Mouse (Mus musculus) stomach, embryonic 16.5 days (tissue): Measurements from ENCODE around the gene Frs2. TPM values are rescaled to one million over a fixed set of nuclear protein-coding genes. Genes with fewer than 3 reads are reported as not detected.
"Not testable (repeated sequence)": the region's sequence is repeated elsewhere in the genome, so short reads cannot be mapped to it uniquely, and the experiment has no call there.

Experiments used
- ATAC-seq: fragments of 200-750 bp; cut with Nextera tagmentation; 2 replicates; pipeline ENCODE4 v1.8.0; 2017; ENCODE audit warnings: moderate number of reproducible peaks, moderate TSS enrichment; ENCODE audit not compliant: insufficient read depth, low FRiP score
- H3K27ac ChIP-seq: fragments of 300-500 bp; sonication (generic); 2 replicates; pipeline ENCODE4 v1.5.1; 2014; ENCODE audit warnings: low read length
- H3K27me3 ChIP-seq: fragments of 300-500 bp; sonication (generic); 2 replicates; pipeline ENCODE4 v1.6.1; 2014; ENCODE audit warnings: low read length, control low read depth, mixed read lengths; ENCODE audit not compliant: control insufficient read depth, insufficient read depth
- H3K36me3 ChIP-seq: fragments of 300-500 bp; sonication (generic); 2 replicates; pipeline ENCODE4 v1.6.1; 2014; ENCODE audit warnings: low read length; ENCODE audit not compliant: control insufficient read depth, insufficient read depth
- H3K4me1 ChIP-seq: fragments of 300-500 bp; sonication (generic); 2 replicates; pipeline ENCODE4 v1.6.1; 2014; ENCODE audit warnings: low read length, control low read depth, mixed read lengths; ENCODE audit not compliant: control insufficient read depth, insufficient read depth
- H3K4me2 ChIP-seq: fragments of 300-500 bp; sonication (generic); 2 replicates; pipeline ENCODE4 v1.6.1; 2014; ENCODE audit warnings: low read depth, low read length, mixed read lengths
- H3K4me3 ChIP-seq: fragments of 300-500 bp; sonication (generic); replicated peaks from 2 replicates; pipeline ENCODE4 v1.5.1; 2014; ENCODE audit warnings: mild to moderate bottlenecking, low read length
- H3K9ac ChIP-seq: fragments of 300-500 bp; sonication (generic); 2 replicates; pipeline ENCODE4 v1.6.1; 2014; ENCODE audit warnings: low read length
- H3K9me3 ChIP-seq: fragments of 300-500 bp; sonication (generic); replicated peaks from 2 replicates; pipeline ENCODE4 v1.6.1; 2016; ENCODE audit warnings: low read length, control low read depth; ENCODE audit not compliant: control insufficient read depth
- WGBS: fragments of 180-500 bp; shearing (Covaris S2); extraction: QIAGEN DNeasy Blood & Tissue Kit; methylation state at CpG from one replicate; pipeline ENCODE4 v1.1.7; 2014; 5-methylcytosine and 5-hydroxymethylcytosine counted together
- polyA plus RNA-seq: library from polyadenylated mRNA; unstranded; fragments of >200 nt; fragmentation: Nextera tagmentation; extraction: Ambion mirVana; gene quantifications from 2 replicates; pipeline ENCODE4 v1.2.1, GENCODE M21; 2015

The Frs2 gene
- polyA plus RNA-seq, 1 experiment from 2014 or later = 18.7 TPM

DNA sequence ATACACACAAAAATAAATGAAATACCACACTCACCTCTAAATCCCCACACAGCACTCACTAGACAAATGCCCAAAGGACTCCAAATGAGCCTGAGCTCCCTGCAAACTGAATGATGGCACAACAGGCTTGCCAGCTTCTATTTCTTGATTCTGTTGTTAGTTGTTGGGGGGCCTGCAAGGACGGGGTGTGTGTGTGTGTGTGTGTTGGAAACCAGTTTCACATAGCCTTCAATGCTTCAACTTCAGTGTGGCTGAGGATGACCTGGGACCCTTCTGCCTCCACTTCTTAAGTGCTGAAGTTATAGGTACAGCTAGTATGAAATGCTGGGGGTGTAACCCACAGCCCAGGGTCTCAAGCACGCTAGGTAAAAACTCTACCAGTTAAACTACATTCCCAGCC is 5.0 kb downstream of the Frs2 start:
- peaks cover 33% of the 10 kb centered on the region for H3K4me1 ChIP-seq
- 87% methylated on average over 2 of the region's 2 CpGs for WGBS
- H3K9me3 ChIP-seq = no peaks in the 10 kb centered on the region
- ATAC-seq = no peak
- H3K27ac ChIP-seq = no peak overlapping the region
- no peaks in the 10 kb centered on the region for H3K27me3 ChIP-seq
- no peaks in the 10 kb centered on the region for H3K36me3 ChIP-seq
- no peak overlapping the region for H3K9ac ChIP-seq
- no peak overlapping the region for H3K4me2 ChIP-seq
- H3K4me3 ChIP-seq = no peak overlapping the region

DNA sequence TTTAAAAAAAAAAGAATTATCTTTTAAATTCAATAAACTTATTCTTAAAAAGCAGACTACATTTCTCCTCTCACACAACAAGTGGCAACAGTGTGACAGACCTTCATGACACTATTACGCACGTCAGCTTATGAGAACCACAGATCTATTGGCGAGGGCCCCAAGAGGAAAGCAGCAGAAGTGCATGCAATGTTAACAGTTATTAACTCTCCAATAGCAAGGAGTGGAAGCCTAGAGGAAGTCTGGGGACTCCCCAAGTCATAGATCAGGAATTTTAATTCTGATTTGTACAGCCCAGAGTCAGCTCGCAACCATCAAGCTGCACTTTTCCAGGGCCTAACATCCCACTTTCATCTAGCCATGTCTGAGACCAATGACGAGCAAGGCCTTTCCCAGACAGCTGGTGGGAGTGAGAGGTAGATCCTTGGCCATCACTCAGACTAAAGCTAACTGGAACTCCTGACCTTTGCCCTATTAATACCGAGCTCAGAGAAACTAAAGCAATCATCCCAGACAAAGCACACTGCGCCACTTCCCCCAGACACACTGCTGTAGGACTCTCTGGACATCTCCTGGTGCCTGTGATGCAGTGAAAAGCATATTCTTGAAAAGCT is 6.3 kb downstream of the Frs2 start:
- H3K27me3 ChIP-seq = no peaks in the 10 kb centered on the region
- no peak overlapping the region for H3K9ac ChIP-seq
- no peak overlapping the region for H3K27ac ChIP-seq
- H3K4me3 ChIP-seq = no peak overlapping the region
- H3K4me1 ChIP-seq = peaks cover 33% of the 10 kb centered on the region
- no peak for ATAC-seq
- no peak overlapping the region for H3K4me2 ChIP-seq
- whole genome bisulfite sequencing = 67% methylated on average over 7 of the region's 7 CpGs
- no peaks in the 10 kb centered on the region for H3K36me3 ChIP-seq
- no peaks in the 10 kb centered on the region for H3K9me3 ChIP-seq

DNA sequence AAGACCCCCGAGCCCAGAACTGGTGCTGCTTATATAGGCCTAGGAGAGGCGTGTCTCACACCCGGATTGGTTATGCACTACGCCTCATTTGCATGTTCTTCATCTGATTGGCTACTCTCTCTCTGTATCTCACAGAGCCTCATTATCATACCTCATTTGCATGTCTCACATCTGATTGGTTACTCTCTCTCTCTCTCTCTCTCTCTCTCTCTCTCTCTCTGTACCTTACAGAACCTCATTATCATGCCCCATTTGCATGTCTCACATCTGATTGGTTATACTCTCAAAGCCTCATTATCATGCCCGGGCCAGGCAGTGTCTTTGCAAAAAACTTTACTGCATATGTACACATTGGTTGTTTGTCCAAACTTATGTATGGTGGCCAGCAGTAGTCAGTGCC is 16.8 kb downstream of the Frs2 start:
- not testable (repeated sequence) for H3K36me3 ChIP-seq, H3K9ac ChIP-seq, H3K4me1 ChIP-seq, H3K4me3 ChIP-seq, H3K9me3 ChIP-seq, H3K27ac ChIP-seq, H3K4me2 ChIP-seq, H3K27me3 ChIP-seq, ATAC-seq
- 92% methylated on average over 5 of the region's 5 CpGs for WGBS

DNA sequence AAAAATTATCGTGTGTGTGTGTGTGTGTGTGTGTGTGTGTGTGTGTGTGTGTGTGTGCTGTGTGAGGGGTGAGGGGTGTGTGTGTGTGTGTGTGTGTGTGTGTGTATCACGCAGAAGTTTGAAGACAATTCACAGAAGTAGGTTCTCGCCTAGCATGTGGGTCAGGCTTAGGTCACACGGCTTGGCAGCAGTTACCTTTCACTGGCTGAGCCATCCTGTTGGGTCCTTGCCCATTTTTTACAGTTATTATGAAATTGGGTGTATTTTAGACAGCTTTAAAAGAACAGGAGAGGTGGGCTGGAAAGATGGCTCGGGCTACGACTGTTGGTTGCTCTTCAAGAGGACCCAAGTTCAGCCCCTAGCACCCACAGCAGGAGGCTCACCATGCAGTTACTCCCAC is 18.3 kb downstream of the Frs2 start:
- no peak overlapping the region for H3K9ac ChIP-seq
- H3K4me1 ChIP-seq = peaks cover 3% of the 10 kb centered on the region; the same call in 1 of the 2 replicates
- H3K36me3 ChIP-seq = 0 out of 2 replicates have a peak, but pooled peaks cover 4% of the 10 kb centered on the region
- H3K4me3 ChIP-seq = no peak overlapping the region
- no peaks in the 10 kb centered on the region for H3K9me3 ChIP-seq
- H3K27ac ChIP-seq = no peak overlapping the region
- H3K4me2 ChIP-seq = no peak overlapping the region
- H3K27me3 ChIP-seq = no peaks in the 10 kb centered on the region
- WGBS = 69% methylated on average over 6 of the region's 6 CpGs
- ATAC-seq = no peak

DNA sequence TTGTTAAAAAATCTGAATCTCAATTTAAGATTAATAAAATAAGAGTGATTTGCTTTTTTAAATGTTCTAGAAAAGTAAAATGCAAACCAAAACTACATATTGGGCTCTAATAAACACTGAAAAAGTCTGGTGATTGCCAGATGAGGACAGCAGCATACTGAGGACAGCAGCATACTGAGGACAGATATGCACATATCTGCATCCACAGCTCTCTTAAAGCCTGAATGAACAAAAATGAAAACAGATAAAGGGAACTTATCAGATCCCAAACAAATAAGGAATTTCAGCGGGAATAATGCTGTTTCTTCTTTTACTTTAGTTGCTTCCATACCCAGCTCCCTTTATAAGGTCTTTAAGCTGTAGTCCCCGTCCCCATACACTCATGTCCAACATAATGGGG is 19.6 kb downstream of the Frs2 start:
- no peak overlapping the region for H3K9ac ChIP-seq
- H3K4me3 ChIP-seq = no peak overlapping the region
- H3K27ac ChIP-seq = no peak overlapping the region
- H3K4me2 ChIP-seq = no peak overlapping the region
- 91% methylated on average over 2 of the region's 2 CpGs for WGBS
- ATAC-seq = no peak
- no peaks in the 10 kb centered on the region for H3K27me3 ChIP-seq
- peaks cover 3% of the 10 kb centered on the region; the same call in 1 of the 2 replicates for H3K4me1 ChIP-seq
- 0 out of 2 replicates have a peak, but pooled peaks cover 4% of the 10 kb centered on the region for H3K36me3 ChIP-seq
- no peaks in the 10 kb centered on the region for H3K9me3 ChIP-seq

DNA sequence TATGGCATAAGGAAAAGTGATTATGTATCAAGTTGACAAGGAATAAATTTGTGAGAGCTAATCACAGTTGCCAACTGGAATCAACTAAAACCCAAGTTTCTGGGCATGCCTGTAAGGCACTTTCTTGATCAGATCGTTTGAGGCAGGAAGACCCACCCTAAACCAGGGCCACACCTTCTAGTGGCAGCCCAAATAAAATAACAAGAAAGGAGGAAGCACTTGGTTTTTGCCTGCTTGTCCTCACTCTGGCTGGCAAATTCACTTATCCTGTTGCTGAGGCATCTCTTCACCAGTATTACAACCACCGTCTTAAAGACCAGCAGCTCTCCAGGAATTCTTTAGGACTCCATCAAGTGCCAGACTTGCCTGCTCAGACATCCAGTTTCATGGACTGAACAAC is 20.9 kb downstream of the Frs2 start:
- 58% methylated on average over 2 of the region's 2 CpGs for WGBS

DNA sequence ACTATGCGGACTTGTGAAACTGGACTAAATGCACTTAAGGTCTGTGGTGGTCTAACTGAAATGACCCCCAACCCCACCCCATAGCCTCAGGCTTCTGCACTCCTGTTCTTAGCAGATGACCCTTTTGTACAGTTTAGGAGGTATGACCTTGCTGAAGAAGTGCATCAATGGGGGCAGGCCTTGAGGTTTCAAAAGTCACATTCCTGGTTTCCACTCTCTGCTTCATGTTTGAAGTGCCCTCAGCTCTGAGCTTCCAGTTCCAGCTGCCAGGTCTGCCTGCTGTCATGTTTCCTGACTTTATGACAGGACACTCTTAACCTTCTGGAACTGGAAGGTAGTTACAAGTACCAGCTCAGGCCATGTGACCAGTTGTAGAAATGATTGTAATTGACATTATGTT is 21.6 kb downstream of the Frs2 start:
- H3K27me3 ChIP-seq = no peaks in the 10 kb centered on the region
- H3K9me3 ChIP-seq = no peaks in the 10 kb centered on the region
- no peaks in the 10 kb centered on the region for H3K36me3 ChIP-seq
- H3K4me1 ChIP-seq = peaks cover 3% of the 10 kb centered on the region; the same call in 1 of the 2 replicates
- WGBS = 91% methylated on average over 1 of the region's 1 CpGs
- ATAC-seq = no peak
- H3K9ac ChIP-seq = no peak overlapping the region
- no peak overlapping the region for H3K27ac ChIP-seq
- H3K4me2 ChIP-seq = no peak overlapping the region
- no peak overlapping the region for H3K4me3 ChIP-seq

More for the DNA sequence above, 20.9 kb downstream of the Frs2 start:
- Histone ChIP-seq H3K4me2 (no peak overlapping the region), H3K27ac (no peak overlapping the region), H3K36me3 (0 out of 2 replicates have a peak, but pooled peaks cover 4% of the 10 kb centered on the region), H3K4me3 (no peak overlapping the region), H3K9ac (no peak overlapping the region), H3K9me3 (no peaks in the 10 kb centered on the region), H3K27me3 (no peaks in the 10 kb centered on the region), H3K4me1 (peaks cover 3% of the 10 kb centered on the region; the same call in 1 of the 2 replicates)
- no peak for ATAC-seq

DNA sequence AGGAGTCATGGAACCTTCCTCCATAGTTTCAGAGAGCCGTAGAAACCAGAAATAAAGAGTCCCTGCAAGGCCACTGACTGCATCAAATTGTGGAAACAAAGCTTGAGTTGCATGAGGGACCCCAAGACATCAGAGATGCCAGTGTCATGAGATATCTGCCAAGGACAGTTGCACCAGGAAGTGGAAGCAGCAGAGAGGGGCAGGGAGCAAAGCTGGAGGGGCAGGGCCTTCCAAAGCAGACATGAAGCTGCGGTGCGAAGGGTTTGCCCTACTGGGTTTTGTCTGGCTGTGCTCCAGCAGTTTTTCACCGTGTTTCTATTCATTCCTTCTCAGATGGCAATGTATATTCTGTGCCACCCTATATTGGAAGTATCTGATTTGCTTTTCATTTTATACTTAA is 22.1 kb downstream of the Frs2 start:
- Histone ChIP-seq H3K36me3 (no peaks in the 10 kb centered on the region), H3K9ac (no peak overlapping the region), H3K27me3 (no peaks in the 10 kb centered on the region), H3K4me3 (no peak overlapping the region), H3K4me1 (peaks cover 4% of the 10 kb centered on the region; the same call in 1 of the 2 replicates), H3K27ac (no peak overlapping the region), H3K9me3 (no peaks in the 10 kb centered on the region), H3K4me2 (no peak overlapping the region)
- ATAC-seq = no peak
- WGBS = 69% methylated on average over 4 of the region's 4 CpGs

DNA sequence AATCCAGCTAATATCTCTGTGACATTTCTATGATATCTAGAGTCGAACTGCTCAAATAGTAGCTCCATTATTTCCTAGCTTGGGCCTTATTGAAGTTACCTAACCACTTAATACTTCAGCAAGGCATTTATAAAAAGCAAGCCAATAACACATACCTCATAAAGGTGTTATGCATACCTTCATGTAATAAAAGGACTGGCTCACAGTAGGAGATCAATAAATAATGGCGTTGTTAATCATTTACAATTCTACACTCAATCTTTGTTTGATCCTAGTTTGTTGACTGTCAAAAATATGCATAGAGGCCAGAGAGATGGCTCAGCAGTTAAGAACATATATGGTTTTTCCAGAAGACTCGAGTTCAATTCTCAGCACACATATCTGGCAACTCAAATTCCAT is 26.9 kb downstream of the Frs2 start:
- 73% methylated on average over 3 of the region's 3 CpGs for WGBS
- peaks cover 9% of the 10 kb centered on the region for H3K4me1 ChIP-seq
- no peak overlapping the region for H3K27ac ChIP-seq
- H3K27me3 ChIP-seq = no peaks in the 10 kb centered on the region
- H3K4me3 ChIP-seq = no peak overlapping the region
- no peak overlapping the region for H3K9ac ChIP-seq
- no peaks in the 10 kb centered on the region for H3K36me3 ChIP-seq
- no peaks in the 10 kb centered on the region for H3K9me3 ChIP-seq
- ATAC-seq = no peak
- H3K4me2 ChIP-seq = no peak overlapping the region
